Mouse (Mus musculus) T-cell, adult 2 months (primary cell): ENCODE data around the gene Rtl9.

Experiments
- DNase-seq: peaks from one replicate; pipeline ENCODE4 v3.0.0; 2022; ENCODE audit warnings: low spot score

The Rtl9 gene

DNA sequence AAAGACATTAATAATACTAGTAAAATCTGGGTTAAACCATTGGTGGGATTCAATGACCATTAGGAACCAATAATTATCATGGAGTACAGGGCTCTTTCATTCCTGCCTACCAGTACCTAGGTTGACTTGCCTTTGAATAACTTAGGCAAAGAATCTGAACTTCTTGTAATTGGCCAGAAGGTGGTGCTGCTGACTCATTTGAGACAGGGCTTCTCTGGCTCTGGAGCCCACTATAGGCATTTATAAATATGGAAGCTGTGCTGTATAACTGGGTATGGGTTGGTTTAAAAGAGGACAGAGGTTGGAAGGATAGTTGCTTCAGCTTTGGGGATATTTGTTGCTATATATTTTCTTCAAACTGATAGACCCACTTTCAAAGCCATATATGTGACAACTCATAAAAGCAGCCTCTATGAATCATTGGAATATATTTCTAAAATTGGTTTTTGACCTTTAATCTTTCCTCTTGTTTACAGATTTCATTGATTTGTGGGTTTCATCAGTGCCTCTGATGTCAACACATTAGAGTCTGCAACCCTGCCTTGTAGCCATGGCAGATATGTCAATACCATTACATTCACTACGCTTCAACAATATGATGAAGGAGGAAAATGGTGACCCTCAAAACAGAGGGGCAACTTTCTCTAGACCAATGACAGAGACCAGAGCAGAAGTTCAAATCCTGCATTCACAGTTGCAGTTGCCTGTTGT, at the start of gene Rtl9:
Rtl9 (plus strand) TSS at position 551 of the 711 bp plus-strand sequence.
- DNase-seq, result no peak

DNA sequence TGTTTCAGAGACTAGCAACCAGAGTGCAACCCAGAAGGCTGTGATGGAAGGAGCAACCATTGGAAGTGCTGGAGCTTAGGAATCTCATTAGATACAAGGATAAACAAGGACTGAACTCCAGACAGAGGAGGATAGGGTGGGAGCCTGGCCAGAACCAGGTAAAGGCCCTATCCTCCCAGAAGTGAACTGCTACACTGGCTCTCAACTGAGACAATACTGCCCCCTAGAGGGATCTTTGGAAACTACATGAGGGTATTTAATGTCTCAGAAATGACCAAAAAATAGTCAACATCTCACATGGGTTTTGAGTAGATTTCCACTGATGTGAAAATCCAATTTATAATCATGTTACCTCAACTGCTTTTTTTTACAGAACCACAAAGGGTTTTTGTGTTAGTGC, 47.9 kb upstream of the Rtl9 start:
- DNase-seq, result peak; percentile 28

DNA sequence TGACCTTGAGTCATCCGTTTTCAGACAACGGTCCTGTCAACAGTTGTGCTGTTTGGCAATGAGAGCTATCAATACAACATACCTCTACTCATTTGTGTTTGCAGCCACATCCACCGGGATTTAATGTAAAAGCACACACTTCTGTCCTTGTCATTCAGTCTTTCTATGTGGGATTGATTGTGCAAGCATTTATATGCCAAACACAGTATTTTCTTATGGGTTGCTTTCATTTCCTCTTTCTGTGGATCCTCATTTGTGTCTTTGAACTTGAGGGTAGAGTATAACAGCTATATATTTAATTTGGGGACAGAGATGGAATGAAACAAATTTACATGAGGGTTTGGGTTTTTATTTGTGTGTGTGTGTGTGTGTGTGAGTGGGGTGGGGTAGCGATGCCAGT, 47.5 kb upstream of the Rtl9 start:
- DNase-seq, result no peak

DNA sequence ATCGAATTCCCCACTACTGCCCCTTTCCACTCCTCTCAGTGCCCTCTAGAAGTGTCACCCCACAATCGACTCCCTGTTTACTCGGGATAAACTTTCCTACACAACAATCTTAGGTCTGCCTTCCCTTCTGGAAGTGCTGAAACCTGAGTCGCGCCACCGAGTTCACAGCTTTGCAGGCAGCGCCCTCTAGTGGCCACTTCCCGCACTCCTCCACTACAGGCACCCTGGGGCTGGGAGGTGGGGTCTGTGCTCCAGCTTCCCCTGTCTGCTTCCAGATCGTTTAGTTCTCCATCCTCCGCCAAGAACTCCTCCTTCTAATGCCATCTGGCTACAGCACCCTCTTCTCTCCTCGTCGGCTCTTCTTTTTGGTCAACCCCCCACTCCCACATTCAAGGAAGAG, 40.6 kb upstream of the Rtl9 start:
- DNase-seq, result peak; percentile 33

DNA sequence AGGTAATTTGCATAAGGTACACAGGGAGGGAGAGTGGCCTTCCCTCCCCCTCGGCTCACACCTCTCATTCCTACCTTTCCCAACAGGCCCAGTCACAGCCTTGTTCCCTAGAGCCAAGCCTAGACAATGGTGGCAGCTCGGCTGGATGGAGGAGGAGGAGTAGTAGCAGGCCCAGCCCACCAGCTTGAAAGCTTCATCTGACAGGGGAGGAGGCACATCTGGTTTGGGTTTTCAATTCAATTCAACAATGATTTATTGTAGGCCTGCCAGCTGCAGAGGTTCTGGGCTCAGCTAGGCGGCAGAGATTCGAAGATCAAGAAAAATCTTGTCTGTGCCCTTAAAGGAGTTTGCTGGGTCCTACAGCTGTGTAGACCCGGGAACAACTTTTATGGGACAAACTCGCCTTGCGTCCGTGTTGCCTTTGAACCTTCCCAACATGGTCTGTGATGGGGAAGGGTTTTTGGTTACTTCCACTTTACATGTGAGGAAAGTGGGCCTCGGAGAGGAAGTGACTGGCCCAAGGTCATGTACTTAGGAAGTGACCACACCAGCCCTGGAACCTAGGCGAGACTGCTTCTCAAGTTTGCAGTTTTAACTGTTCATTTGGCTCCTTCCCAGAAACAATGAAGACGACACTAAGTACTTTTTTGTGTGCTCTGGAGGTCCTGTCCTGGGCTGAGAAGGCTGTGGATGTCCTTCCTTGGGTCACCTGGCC, 36.6 kb upstream of the Rtl9 start:
- DNase-seq, result no peak

DNA sequence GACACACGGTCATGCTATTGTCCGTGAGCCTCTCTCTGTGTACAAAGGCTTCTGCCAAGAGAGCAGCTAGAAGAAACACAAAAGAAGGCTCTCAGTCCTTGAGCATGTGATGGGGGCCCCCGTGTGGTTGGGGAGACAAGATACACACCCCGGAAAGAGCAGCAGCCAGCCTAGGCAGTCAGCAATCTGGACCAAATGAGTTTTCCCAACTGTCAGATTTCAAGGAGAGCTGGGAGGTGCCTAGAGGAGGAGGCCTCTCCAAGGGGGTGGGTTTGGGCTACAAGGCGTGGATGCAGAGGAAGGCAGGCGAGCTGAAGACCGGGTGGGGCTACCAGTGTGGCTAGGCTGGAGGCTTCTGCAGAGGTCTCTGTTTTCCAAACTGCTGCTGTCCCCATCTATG, 35.6 kb upstream of the Rtl9 start:
- DNase-seq, result no peak

DNA sequence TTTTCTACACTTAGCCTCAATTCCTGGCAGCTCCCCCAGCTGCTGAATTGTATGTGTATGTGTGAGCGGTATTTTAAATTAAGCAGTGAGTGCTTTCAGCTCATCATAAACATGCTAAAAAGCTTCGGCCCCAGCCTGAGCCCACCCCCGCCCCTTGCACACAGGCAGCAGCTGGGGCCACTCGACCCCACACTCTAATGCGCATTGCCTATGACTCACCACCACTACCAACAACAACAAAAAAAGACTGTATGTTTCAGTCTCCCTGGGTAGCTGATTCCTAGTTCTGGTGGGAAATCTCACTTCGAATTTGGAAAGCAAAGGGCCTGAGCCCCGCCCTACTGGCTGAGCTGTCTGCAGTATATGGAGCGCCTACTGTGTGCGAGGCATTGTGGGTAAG, 35.1 kb upstream of the Rtl9 start:
- no peak for DNase-seq

DNA sequence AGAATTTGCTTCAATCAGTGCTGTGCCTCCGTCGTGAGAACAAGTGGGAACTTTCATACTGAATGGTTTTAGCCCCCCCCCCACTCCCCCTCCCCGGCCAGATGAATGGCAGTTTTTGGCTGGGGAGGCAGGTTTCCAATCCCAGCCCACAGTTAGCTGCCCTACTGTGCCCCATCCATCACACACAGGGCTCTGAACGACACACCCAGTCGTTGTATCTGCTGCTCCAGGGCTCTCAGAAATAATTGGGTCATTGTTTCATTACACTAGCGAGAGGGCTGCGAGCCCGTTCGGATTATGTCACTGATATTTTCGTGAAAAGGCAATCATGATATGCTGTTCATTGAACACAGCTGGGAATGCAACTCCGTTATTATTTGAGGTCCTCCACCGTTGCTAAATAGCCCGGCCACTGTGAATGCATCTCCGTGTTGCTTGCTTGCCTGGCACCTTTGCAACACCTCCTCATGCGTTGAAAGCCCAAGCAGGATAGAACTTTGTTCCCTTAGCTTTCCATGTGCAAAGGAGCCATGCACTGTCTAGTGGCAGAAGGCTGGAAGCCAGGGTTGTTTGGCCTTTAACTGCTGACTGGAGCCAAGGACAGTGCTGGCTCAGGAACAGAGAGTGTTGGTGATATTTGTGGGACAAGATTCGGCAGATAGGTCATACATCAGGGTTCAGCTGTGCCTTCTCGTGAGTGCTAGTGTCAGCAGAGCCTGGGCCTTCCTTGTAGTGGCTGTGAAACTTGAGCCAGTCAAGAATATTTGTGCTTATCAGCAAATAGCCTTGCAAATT, 32.9 kb upstream of the Rtl9 start:
- no peak for DNase-seq

DNA sequence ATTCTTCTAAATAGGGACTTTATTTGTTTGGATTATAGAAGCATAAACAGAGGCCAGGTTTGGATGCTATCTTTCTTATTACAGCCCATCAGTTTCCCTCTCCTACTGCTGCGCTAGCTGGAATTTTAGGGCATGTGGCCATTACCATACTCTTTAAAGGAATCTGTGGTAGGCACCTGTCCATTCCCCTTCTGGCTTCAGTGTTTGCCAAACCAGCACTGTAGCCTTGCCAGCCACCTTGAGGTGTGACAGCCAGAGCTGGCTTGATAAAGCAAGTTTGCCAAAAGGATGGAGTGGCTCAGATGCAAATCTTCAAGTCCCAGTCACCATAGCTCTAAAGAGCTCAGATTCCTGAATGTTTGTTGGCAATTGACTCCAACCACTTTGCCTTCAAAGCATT, 32.3 kb upstream of the Rtl9 start:
- DNase-seq, result no peak

DNA sequence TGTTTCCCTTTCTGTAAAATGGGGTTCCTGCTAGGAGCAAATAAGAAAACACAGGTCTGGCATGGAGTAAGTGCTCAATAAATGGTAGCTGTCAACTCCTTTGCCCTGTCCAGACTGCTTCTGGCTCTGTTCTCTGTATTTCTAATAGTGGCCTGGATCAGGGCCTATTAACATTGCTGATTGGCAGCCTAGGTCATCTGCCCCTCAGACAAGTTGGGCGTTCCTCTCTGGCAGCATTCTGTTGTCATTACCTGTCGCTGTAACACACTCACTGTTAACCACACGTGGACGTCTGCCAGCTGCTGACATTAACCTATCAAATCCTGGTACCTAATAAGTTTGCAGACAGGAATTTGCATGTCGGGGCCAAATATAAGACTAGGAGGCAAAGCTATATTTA, 31.8 kb upstream of the Rtl9 start:
- DNase-seq, result no peak

DNA sequence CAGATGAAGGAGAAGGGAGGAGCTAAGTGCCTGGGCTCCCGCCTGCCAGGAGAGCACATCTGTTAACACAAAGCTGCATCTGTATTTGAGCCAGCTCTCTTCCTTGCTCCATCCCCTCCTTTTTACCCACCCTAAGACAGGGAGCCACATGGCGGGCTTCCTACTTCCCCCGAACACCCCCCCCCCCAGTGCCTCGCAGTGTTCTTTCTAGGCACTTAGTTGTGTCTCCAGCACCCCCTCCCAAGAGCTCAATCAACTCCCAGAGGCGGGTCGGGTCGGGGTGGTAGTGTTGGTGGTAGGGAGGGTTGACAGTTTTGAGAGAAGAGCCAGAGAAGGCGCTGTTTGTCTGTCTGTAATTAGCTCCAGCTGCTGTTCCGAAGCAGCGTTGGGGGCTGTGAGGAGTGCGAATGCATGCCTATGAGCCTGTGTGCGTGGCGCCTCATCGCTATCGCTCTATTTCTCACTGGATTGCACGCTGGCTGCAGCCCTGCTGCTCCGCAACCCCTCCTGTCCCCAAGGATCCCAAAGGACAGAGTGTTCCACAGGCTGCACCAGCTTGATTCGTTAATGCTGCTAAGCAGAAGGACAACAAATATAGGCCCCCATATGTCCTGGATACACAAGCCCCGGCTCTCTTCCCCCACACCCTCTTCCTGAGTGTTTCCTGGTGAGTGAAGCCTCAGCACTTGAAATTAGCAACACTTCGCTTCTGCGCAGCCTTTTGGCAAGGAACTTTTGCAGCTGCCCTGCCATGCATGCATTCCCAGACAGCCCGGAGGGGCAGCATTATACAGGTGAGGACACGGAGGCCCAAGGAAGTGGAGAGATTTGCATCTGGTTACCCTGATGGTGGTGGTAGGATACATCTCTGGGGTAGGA, 18.7 kb upstream of the Rtl9 start:
- no peak for DNase-seq

DNA sequence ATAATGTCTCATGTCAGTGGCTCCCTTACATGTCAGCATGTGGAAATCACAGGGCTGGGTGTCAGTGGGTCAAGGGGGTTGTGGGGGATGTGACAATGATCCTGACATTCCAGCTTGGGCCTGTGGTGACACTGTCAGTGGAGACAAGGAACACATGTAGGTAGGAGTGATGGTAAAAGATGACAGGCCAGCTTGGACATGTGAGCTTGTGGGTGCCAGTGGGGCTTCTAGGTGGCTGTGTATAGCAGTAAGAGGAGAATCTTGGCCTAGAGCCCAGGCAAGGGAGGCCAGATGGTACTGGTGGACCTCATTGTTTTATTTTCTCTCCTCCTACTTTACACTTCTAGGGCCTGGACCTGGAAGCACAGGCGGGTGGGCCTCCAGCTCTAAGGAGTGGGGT, 16.7 kb upstream of the Rtl9 start:
- no peak for DNase-seq

DNA sequence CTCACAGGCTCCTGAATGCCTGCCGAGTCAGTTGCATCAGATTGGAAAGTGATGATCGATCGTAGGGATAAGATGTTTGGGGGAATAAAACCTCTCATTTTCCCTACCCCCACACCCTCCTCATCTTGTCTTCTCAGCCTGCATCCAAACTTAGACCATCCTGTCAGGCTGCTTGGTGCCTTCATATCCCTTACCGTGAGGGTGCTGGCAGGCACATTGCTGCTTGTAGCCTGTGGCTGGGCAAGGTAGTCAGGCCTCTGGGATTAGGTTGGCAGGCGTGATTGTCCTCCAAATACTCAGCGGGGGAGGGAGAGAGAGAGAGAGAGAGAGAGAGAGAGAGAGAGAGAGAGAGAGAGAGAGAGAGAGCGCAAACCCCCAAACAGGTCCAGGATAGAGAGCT, 11.2 kb upstream of the Rtl9 start:
- DNase-seq, result no peak

DNA sequence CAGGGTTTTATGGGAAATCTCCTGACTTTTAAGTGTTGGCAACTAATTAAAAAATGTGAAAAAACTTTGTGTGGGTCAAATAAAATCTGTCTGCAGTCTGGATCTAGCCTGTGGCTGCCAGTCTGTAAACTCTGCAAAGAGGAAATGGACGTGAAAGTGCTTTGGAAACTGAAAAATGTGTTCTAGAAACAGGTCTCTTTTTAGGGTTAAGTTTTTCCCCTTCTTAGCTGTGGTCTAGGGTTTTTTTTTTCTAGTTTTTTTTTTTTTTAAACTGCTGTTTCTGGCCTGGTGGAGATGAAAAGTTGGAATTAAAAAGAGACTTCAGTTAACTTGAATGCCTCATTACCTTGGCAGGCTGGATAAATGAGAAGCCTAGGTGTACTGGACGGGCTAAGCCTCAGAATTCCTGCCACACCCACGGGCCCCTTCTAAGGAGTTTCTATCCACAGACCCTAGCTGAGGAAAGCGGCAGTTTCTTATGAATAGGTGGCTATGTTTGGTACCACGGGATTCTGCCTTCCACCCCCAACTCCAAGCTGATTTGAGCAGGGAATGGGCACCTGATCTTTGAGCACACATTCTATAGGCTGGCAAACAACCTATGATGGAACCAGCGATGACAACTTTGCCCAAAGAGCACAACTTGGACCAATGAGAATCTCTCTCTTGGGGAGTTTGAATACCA, 8.3 kb upstream of the Rtl9 start:
- no peak for DNase-seq

DNA sequence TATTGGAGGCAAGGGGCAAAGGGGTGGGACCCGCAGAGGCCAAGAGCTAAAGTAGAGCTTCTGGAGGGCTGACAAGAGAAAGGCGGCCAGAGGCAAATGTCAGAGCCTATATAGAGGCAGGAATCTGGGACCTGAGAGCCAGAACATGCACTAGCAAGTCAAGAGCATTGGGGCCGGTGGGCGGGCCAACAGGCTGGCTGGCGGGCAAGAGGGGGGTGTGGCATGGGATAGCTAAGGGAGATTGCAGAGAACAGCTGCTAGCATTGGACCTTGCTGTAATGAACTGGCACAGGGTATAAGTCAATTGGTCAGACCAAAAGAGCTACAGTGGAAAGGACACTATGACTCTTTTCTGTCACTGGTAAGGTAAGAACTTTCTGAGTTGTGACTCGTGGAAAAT, 1.8 kb upstream of the Rtl9 start:
- no peak for DNase-seq

DNA sequence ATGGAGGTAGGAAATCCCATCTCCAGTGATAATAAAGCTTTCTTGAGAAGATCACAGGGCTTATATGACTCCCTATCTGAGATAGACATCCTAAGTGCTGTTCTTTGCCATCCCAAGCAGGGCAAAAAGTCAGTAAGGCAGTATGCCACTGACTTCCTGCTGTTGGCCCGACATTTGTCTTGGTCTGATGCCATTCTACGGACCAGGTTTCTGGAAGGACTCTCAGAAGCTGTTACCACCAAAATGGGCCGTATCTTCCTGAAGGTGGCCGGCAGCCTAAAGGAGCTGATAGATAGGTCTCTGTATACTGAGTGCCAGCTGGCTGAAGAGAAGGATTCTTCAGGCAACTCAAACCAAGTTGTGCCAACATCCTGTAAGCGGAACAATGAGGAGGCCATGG, 3.8 kb downstream of the Rtl9 start:
- no peak for DNase-seq

DNA sequence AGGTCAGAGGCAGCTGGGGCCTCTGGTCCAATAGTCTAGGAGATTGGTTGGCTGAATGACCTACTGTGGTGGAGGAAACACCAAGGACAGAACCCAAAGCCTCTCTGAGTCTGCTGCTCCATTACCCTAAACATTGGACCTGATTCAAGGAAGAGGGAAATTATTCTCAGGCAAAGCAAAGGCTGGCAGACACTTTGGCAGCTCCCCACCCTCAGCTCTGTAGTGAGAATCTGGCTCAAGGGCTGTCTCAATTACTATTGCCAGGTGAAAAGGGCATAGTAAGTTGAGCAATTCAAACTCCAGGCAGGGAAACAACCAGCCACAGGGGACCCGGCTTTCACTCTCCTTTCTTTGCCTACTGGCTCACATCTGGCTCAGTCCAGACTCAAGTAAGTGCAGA, 6.5 kb downstream of the Rtl9 start:
- DNase-seq, result no peak

DNA sequence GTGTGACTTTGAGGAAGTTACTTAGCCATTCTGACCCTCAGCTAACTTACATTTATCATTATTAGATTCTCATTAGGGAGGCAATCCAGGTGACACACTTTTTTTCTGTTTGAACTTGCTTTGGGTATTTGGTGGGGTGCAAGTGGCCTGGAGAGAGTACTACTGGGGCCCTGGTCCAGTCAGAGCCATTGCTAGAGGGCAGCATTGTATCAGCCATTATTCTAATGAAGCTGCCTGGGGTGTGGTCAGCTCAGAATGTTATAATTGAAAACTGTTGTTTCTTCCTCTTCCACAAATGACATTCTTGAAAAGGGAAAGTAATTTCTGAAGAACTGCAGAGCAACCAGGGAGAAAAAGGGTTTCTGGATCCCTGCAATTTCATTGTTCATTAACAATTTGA, 13.2 kb downstream of the Rtl9 start:
- DNase-seq, result no peak
